Mouse (Mus musculus) brain, embryonic 14.5 days (tissue): ENCODE measurements around the gene Alpk1.

Experiments
- CTCF ChIP-seq: fragments of 200-500 bp; IDR thresholded peaks from 2 replicates; pipeline ENCODE4 v1.5.1; 2012; ENCODE audit warnings: inconsistent platforms, mild to moderate bottlenecking, moderate library complexity, borderline replicate concordance; ENCODE audit not compliant: insufficient read depth, insufficient read length; ENCODE audit errors: extremely low read depth
- POLR2A ChIP-seq: fragments of 200-500 bp; IDR thresholded peaks from 2 replicates; pipeline ENCODE4 v1.6.1; 2012; ENCODE audit warnings: mild to moderate bottlenecking, inconsistent platforms, borderline replicate concordance; ENCODE audit not compliant: poor library complexity, insufficient read depth, insufficient read length, severe bottlenecking; ENCODE audit errors: extremely low read depth

GRCm38 (mm10) chr3:127795762-127796161 is 15.4 kb upstream of the Alpk1 start:
- TF ChIP-seq CTCF (peak; percentile 22; the same call in 1 of the 2 replicates), POLR2A (no peak)
